Mouse (Mus musculus): Measurements from ENCODE around the gene Tmem37. TPM values are rescaled to one million over a fixed set of nuclear protein-coding genes. Genes with fewer than 3 reads are reported as not detected.

Gene Tmem37
- polyA plus RNA-seq, 1 experiment from 2014 or later, result 10.2 TPM

DNA sequence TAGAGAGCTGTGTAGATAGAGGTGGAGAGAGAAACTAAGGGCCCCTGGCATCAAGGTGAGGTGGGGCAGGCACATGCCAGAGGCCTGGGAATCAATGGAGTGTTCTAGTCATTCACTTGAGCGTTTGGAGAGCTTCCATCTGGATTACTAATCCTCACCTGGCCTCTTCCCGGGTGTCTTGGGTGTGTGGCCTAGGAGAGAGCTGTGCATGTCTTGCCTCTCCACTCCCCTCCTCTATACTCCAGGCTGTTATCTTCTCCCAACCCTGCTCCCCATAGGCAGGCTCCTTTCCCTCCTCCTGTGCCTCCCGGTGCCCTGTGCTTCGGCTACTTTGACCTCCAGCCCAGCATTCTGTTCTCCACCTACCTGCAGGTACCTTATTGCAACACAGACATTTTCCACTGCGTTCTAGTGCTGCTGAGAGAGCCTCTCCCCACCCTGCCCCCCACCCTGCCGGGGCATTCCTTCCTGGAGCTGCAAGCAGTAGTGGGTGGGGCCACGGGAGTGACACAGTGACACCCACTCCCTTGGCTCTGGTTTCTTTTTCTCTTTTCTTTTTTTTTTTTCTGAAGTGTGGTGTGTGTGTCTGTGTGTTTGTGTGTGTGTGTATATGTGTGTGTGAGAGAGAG, 9.2 kb upstream of the Tmem37 start:
- Histone ChIP-seq H3K27ac (ENCODE audit: low read length) (no peak overlapping the region), H3K4me1 (ENCODE audit: control insufficient read depth, insufficient read depth, low read length) (peaks cover 14% of the 10 kb centered on the region), H3K9me3 (replicated peaks; ENCODE audit: control insufficient read depth, low read length) (no peaks in the 10 kb centered on the region), H3K4me2 (ENCODE audit: low read depth, low read length) (peak overlapping the region; percentile 8; the same call in 1 of the 2 replicates), H3K36me3 (ENCODE audit: control insufficient read depth, insufficient read depth) (no peaks in the 10 kb centered on the region), H3K9ac (ENCODE audit: low read length) (peak overlapping the region; percentile 27; the same call in 1 of the 2 replicates), H3K4me3 (ENCODE audit: low read length) (no peak overlapping the region), H3K27me3 (ENCODE audit: control insufficient read depth, insufficient read depth, low read length) (no peaks in the 10 kb centered on the region)
- peak; percentile 61; the same call in 1 of the 2 replicates for ATAC-seq (replicated peaks; ENCODE audit: extremely low read depth, insufficient read depth, low FRiP score)
- 20% methylated on average over 7 of the region's 7 CpGs for WGBS

DNA sequence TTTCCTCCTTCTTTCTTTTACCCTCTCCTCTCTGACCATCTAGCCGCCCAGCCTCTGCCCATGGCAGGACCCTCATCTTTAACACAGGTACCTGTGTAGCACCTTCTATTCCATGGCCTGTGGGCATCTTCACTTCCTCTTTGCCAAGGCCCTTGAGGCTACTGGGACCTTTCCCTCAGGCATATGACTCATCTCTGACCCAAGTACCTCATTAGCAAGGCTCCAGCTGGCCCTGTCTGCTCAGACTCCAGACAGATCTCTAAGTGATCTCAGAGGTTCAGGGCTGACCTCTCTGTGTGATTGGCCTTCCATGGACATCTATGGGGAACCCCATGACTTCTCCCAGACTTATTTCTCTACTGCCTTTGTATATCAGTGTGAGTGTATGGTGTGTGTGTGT, 6.8 kb upstream of the Tmem37 start:
- Histone ChIP-seq H3K27me3 (ENCODE audit: control insufficient read depth, insufficient read depth, low read length) (no peaks in the 10 kb centered on the region), H3K9me3 (replicated peaks; ENCODE audit: control insufficient read depth, low read length) (no peaks in the 10 kb centered on the region), H3K27ac (ENCODE audit: low read length) (no peak overlapping the region), H3K4me3 (ENCODE audit: low read length) (no peak overlapping the region), H3K9ac (ENCODE audit: low read length) (no peak overlapping the region), H3K4me1 (ENCODE audit: control insufficient read depth, insufficient read depth, low read length) (peaks cover 14% of the 10 kb centered on the region), H3K36me3 (ENCODE audit: control insufficient read depth, insufficient read depth) (no peaks in the 10 kb centered on the region), H3K4me2 (ENCODE audit: low read depth, low read length) (no peak overlapping the region)
- 89% methylated on average over 1 of the region's 1 CpGs for WGBS
- no peak for ATAC-seq (replicated peaks; ENCODE audit: extremely low read depth, insufficient read depth, low FRiP score)

DNA sequence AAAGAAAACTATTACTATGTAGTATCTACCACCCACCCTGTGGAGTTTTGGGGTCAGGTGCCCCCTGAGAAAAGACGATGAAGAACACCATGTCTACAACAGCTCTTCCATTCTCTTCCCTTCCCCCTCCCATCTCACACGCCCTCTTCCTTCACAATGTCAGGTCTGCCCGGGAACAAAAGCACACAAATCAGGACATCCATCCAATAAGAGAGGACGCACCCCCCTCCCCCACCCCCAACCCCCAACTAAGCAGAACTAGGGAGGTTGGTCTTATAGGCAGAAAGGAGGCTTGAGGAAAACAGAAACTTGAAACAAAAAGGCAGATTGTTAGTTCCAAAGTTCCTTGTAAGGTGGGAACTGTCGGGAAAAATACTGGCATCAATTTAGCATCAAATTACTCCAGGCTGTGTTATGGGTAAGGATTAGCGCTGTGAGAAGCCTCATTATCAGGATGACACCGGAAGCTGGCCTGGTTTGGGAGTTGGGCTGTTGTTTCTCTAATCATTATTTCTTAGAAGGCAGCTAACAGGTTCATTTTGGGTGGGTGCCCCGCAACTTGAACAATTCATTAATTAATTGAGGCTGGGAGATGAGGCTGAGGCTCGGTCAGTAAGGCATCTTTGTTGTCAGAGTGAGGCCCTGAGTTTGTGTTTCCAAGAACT, 4.0 kb upstream of the Tmem37 start:
- ATAC-seq (replicated peaks; ENCODE audit: extremely low read depth, insufficient read depth, low FRiP score), result no peak
- Histone ChIP-seq H3K9ac (ENCODE audit: low read length) (no peak overlapping the region), H3K4me2 (ENCODE audit: low read depth, low read length) (no peak overlapping the region), H3K4me1 (ENCODE audit: control insufficient read depth, insufficient read depth, low read length) (peaks cover 9% of the 10 kb centered on the region), H3K27ac (ENCODE audit: low read length) (no peak overlapping the region), H3K27me3 (ENCODE audit: control insufficient read depth, insufficient read depth, low read length) (0 out of 2 replicates have a peak, but pooled peaks cover 2% of the 10 kb centered on the region), H3K9me3 (replicated peaks; ENCODE audit: control insufficient read depth, low read length) (no peaks in the 10 kb centered on the region), H3K4me3 (ENCODE audit: low read length) (no peak overlapping the region), H3K36me3 (ENCODE audit: control insufficient read depth, insufficient read depth) (no peaks in the 10 kb centered on the region)
- 40% methylated on average over 9 of the region's 9 CpGs for WGBS

DNA sequence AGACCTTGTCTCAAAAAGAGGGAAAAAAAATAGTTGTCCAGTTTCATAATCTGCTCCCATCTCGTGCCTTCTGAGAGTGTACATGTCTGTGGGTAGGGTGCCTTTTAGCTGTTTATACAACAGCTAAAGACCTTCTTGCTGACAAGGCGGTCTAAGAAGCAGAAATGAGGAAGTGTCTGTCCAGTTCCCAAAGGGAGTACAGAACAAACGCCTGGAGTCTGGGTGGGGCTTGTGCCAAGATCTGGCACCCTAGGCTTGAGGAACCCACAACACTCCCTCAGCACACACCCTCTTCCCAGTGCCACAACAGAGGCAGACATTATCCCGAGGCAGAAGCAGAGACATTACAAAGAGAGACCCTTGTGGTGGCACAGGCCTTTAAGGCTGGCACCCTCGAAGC, 1.6 kb upstream of the Tmem37 start:
- Histone ChIP-seq H3K4me3 (ENCODE audit: low read length) (no peak overlapping the region), H3K27me3 (ENCODE audit: control insufficient read depth, insufficient read depth, low read length) (0 out of 2 replicates have a peak, but pooled peaks cover 2% of the 10 kb centered on the region), H3K4me1 (ENCODE audit: control insufficient read depth, insufficient read depth, low read length) (peaks cover 13% of the 10 kb centered on the region), H3K4me2 (ENCODE audit: low read depth, low read length) (no peak overlapping the region), H3K36me3 (ENCODE audit: control insufficient read depth, insufficient read depth) (no peaks in the 10 kb centered on the region), H3K9ac (ENCODE audit: low read length) (no peak overlapping the region), H3K27ac (ENCODE audit: low read length) (no peak overlapping the region), H3K9me3 (replicated peaks; ENCODE audit: control insufficient read depth, low read length) (no peaks in the 10 kb centered on the region)
- 71% methylated on average over 5 of the region's 5 CpGs for WGBS
- no peak for ATAC-seq (replicated peaks; ENCODE audit: extremely low read depth, insufficient read depth, low FRiP score)

DNA sequence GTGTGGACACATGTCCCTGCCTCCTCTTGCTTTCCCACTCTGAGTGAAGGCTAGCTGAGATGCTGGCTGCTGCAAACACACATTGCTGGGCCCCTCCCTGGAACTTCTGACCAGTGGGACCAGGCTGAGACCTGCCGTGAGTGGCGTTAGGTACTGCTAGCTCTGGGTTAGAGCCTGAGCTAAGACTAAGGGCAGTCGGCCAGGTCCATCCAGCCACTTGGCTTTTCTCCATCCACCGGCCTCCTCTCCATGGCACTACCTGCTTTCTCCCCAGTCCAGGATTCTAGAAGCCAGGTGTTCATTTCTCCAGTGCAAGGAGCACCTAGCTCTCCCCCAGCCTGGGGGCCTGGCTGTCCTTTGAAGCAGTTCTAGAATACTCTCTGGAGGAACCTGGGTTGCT, 1.1 kb upstream of the Tmem37 start:
- Histone ChIP-seq H3K4me3 (ENCODE audit: low read length) (no peak overlapping the region), H3K4me2 (ENCODE audit: low read depth, low read length) (no peak overlapping the region), H3K27me3 (ENCODE audit: control insufficient read depth, insufficient read depth, low read length) (0 out of 2 replicates have a peak, but pooled peaks cover 2% of the 10 kb centered on the region), H3K9ac (ENCODE audit: low read length) (no peak overlapping the region), H3K4me1 (ENCODE audit: control insufficient read depth, insufficient read depth, low read length) (peaks cover 13% of the 10 kb centered on the region), H3K27ac (ENCODE audit: low read length) (0 out of 2 replicates have a peak overlapping the region, but pooled peaks have one; percentile 15), H3K36me3 (ENCODE audit: control insufficient read depth, insufficient read depth) (no peaks in the 10 kb centered on the region), H3K9me3 (replicated peaks; ENCODE audit: control insufficient read depth, low read length) (no peaks in the 10 kb centered on the region)
- ATAC-seq (replicated peaks; ENCODE audit: extremely low read depth, insufficient read depth, low FRiP score), result no peak
- WGBS, result 64% methylated on average over 4 of the region's 4 CpGs

DNA sequence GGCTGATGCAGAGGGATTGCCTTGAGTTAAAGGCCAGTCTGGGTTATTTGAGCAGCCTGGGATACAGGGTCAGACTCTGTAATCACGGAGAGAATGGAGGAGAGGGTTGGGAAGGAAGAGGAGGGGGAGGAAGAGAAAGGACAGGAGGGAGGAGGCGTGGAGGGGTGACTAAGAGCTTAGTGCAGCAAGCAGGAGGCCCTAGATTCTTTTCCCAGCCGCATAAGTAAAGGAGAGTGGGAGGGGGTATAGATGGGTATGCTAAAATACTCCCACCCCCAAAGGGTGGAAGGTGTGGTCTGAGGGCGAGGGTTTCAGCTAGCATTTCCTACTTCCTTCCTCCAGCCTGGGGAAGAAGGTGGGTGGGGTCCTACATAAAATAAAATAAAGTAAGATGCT, 431 bp upstream of the Tmem37 start:
- Histone ChIP-seq H3K4me3 (ENCODE audit: low read length) (peak overlapping the region; percentile 51), H3K9ac (ENCODE audit: low read length) (no peak overlapping the region; the same call in 1 of the 2 replicates), H3K9me3 (replicated peaks; ENCODE audit: control insufficient read depth, low read length) (no peaks in the 10 kb centered on the region), H3K4me2 (ENCODE audit: low read depth, low read length) (peak overlapping the region; percentile 90), H3K27ac (ENCODE audit: low read length) (0 out of 2 replicates have a peak overlapping the region, but pooled peaks have one; percentile 1), H3K36me3 (ENCODE audit: control insufficient read depth, insufficient read depth) (no peaks in the 10 kb centered on the region), H3K4me1 (ENCODE audit: control insufficient read depth, insufficient read depth, low read length) (peaks cover 13% of the 10 kb centered on the region), H3K27me3 (ENCODE audit: control insufficient read depth, insufficient read depth, low read length) (0 out of 2 replicates have a peak, but pooled peaks cover 2% of the 10 kb centered on the region)
- ATAC-seq (replicated peaks; ENCODE audit: extremely low read depth, insufficient read depth, low FRiP score), result no peak
- 30% methylated on average over 4 of the region's 4 CpGs for WGBS

DNA sequence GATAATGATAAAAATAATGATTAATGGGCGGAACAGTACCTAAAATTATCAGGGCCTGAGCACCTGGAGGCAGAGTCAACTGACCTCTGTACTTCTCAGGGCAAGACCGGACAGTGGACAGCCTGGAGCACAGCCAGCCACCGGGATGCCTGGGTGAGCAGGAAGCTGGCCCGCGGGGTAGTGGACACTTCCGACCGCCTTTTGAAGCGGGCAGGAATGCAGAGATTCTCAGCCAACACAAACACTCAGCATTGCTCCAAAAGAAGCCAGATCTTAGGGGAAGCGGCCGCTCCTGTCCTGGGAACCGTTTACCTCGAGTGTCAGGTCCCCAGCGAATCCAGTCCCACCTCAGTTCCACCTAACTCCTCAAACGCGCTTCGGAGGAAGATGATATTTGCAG, 974 bp downstream of the Tmem37 start:
- H3K9ac ChIP-seq (ENCODE audit: low read length), result peak overlapping the region; percentile 67

DNA sequence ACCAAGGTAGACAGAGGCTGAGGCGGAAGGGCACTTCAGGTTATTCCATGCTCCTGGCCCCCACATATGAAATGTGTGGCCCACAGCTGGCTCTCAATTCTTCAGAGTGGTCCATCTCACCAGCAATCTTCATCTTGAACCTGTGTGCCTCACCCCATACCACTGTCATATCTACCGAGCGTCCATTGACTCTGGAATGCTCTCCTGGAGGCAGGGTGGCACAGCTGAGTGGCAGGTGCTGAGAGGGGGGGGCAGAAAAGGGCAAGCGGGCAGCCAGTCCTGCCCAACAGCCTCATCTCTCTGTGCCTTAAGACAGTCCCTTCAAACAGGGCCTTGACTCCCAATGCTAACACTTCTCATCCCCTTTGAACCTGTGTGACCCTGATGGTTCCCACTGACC, 2.7 kb downstream of the Tmem37 start:
- no peak for ATAC-seq (replicated peaks; ENCODE audit: extremely low read depth, insufficient read depth, low FRiP score)
- WGBS, result 70% methylated on average over 4 of the region's 4 CpGs
- no peak overlapping the region for H3K9ac ChIP-seq (ENCODE audit: low read length)

More for the DNA sequence above, 974 bp downstream of the Tmem37 start:
- WGBS, result 7% methylated on average over 16 of the region's 16 CpGs
- Histone ChIP-seq H3K4me1 (ENCODE audit: control insufficient read depth, insufficient read depth, low read length) (peaks cover 13% of the 10 kb centered on the region), H3K27ac (ENCODE audit: low read length) (no peak overlapping the region), H3K36me3 (ENCODE audit: control insufficient read depth, insufficient read depth) (no peaks in the 10 kb centered on the region), H3K27me3 (ENCODE audit: control insufficient read depth, insufficient read depth, low read length) (0 out of 2 replicates have a peak, but pooled peaks cover 2% of the 10 kb centered on the region), H3K4me2 (ENCODE audit: low read depth, low read length) (peak overlapping the region; percentile 90), H3K4me3 (ENCODE audit: low read length) (peak overlapping the region; percentile 51), H3K9me3 (replicated peaks; ENCODE audit: control insufficient read depth, low read length) (no peaks in the 10 kb centered on the region)
- ATAC-seq (replicated peaks; ENCODE audit: extremely low read depth, insufficient read depth, low FRiP score), result no peak; the same call in 1 of the 2 replicates

DNA sequence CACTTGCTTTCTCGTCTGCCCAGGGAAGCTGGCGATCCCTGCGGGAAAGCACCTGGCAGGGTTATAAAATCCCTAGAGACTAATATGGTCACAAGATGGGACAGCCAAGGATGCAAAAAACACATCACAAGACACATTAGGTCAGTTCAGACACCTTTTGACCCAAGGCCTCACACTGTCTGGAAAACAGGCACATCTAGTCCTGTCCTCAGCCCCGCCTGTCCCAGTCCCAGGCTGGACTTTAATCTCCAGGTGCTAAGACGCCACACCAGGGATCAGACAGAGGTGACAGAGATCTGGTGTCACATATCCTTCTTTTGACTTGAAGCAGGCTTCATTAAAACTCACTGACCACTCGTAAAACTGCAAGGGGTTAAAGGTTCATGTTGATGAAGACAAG, 3.7 kb downstream of the Tmem37 start:
- no peak overlapping the region for H3K9ac ChIP-seq (ENCODE audit: low read length)
- no peak for ATAC-seq (replicated peaks; ENCODE audit: extremely low read depth, insufficient read depth, low FRiP score)
- no peak overlapping the region for H3K27ac ChIP-seq (ENCODE audit: low read length)
- H3K9me3 ChIP-seq (replicated peaks; ENCODE audit: control insufficient read depth, low read length), result no peaks in the 10 kb centered on the region
- no peak overlapping the region for H3K4me2 ChIP-seq (ENCODE audit: low read depth, low read length)
- peaks cover 13% of the 10 kb centered on the region for H3K4me1 ChIP-seq (ENCODE audit: control insufficient read depth, insufficient read depth, low read length)
- H3K27me3 ChIP-seq (ENCODE audit: control insufficient read depth, insufficient read depth, low read length), result 0 out of 2 replicates have a peak, but pooled peaks cover 2% of the 10 kb centered on the region
- WGBS, result 74% methylated on average over 6 of the region's 6 CpGs
- no peak overlapping the region for H3K4me3 ChIP-seq (ENCODE audit: low read length)
- no peaks in the 10 kb centered on the region for H3K36me3 ChIP-seq (ENCODE audit: control insufficient read depth, insufficient read depth)

More for the DNA sequence above, 2.7 kb downstream of the Tmem37 start:
- no peak overlapping the region for H3K27ac ChIP-seq (ENCODE audit: low read length)
- no peaks in the 10 kb centered on the region for H3K9me3 ChIP-seq (replicated peaks; ENCODE audit: control insufficient read depth, low read length)
- H3K4me2 ChIP-seq (ENCODE audit: low read depth, low read length), result no peak overlapping the region
- no peak overlapping the region for H3K4me3 ChIP-seq (ENCODE audit: low read length)
- peaks cover 13% of the 10 kb centered on the region for H3K4me1 ChIP-seq (ENCODE audit: control insufficient read depth, insufficient read depth, low read length)
- H3K27me3 ChIP-seq (ENCODE audit: control insufficient read depth, insufficient read depth, low read length), result 0 out of 2 replicates have a peak, but pooled peaks cover 2% of the 10 kb centered on the region
- no peaks in the 10 kb centered on the region for H3K36me3 ChIP-seq (ENCODE audit: control insufficient read depth, insufficient read depth)

Data from heart, embryonic 16.5 days (tissue).